Mouse (Mus musculus) cerebellum, adult 2 months (tissue): ENCODE measurements around the gene Rps2. TPM values are rescaled to one million over a fixed set of nuclear protein-coding genes. Genes with fewer than 3 reads are reported as not detected.

Experiments used
- DNase-seq, 2 experiments: peaks; one replicate each; pipeline ENCODE4 v3.0.0; 2021
- H3K27ac ChIP-seq: fragments of 200-500 bp; 2 replicates; pipeline ENCODE4 v1.5.1; 2012; ENCODE audit warnings: low read length, control low read depth, inconsistent platforms; ENCODE audit not compliant: insufficient read depth
- H3K27me3 ChIP-seq: fragments of 200-500 bp; 2 replicates; pipeline ENCODE4 v1.6.1; 2012; ENCODE audit warnings: inconsistent platforms, mild to moderate bottlenecking, low read length, moderate library complexity; ENCODE audit not compliant: control insufficient read depth, insufficient read depth
- H3K4me1 ChIP-seq: fragments of 200-500 bp; 2 replicates; pipeline ENCODE4 v1.6.1; 2011; ENCODE audit warnings: low read length; ENCODE audit not compliant: control insufficient read depth, insufficient read depth
- H3K4me3 ChIP-seq: fragments of 200-500 bp; replicated peaks from 2 replicates; pipeline ENCODE3; 2011; ENCODE audit warnings: mild to moderate bottlenecking, low read depth, low read length, control low read depth; ENCODE audit not compliant: insufficient read depth
- CTCF ChIP-seq: fragments of 200-500 bp; IDR thresholded peaks from 2 replicates; pipeline ENCODE4 v1.5.1; 2011; ENCODE audit warnings: low read depth, mild to moderate bottlenecking, control low read depth, low read length, moderate library complexity, borderline replicate concordance; ENCODE audit not compliant: insufficient read depth
- POLR2A ChIP-seq: fragments of 200-500 bp; IDR thresholded peaks from 2 replicates; pipeline ENCODE4 v1.6.1; 2011; ENCODE audit warnings: low read length, control low read depth, borderline replicate concordance; ENCODE audit not compliant: insufficient read depth
- WGBS: fragments of 180-500 bp; shearing (Covaris S2); methylation state at CpG from one replicate; pipeline ENCODE4 v1.1.7; 2018; 5-methylcytosine and 5-hydroxymethylcytosine counted together
- polyA plus RNA-seq: library from polyadenylated mRNA; depleted of rRNA; stranded (reverse); fragments of >200 nt; gene quantifications from 2 replicates; pipeline ENCODE4 v1.2.3, GENCODE M21; 2012

Gene Rps2
- polyA plus RNA-seq, 1 experiment = 621 TPM

DNA sequence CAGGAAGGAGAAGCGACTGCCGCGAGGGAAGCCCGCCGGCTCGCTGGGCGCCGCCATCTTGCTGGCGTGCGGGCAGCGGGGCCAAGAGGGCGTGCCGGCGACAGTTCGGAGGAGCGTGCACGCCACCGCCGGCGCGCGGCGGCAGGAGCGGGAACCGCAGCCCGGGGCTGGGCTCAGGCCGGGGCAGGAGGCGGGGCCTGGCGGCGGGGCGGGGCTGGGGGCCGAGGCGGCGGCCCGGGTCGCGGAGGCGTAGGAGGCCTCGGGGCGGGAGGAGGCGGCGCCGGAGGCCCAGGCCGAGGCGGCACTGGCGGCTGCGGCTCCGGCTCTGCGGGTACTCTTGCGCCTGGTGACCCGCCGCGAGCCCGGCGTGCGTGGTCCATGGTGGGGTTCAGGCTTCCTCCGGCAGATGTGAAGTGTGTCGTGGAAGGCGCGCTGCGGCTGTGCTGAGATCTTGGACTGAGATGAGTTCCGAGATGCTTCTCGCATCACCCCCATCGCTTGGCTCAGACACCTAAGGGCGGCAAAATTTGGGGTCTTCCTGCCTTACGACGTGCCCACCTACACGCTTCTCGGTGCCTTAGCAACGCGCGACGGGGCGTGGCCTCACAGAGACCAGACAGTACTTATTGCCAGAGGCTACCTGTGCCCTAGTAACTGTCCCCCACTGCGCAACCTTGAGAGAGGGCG, 21.8 kb upstream of the Rps2 start, which contains the start of the genes Gfer and Noxo1:
Gene Gfer (minus strand): TSS at position 146 of the 687 bp plus-strand sequence.
Gene Noxo1 (plus strand): TSS at position 224 of the 687 bp plus-strand sequence.
- under 1% methylated on average over 71 of the region's 76 CpGs for WGBS
- DNase-seq = peak; percentile 87 to 90
- Histone ChIP-seq H3K27ac (peak within 1 kb of the TSS; percentile 64), H3K4me3 (peak within 1 kb of the TSS; percentile 67), H3K27me3 (no peaks in the 10 kb centered on the region), H3K4me1 (no peaks in the 10 kb centered on the region)
- TF ChIP-seq CTCF (0 out of 2 replicates have a peak, but pooled peaks have one; percentile 11), POLR2A (no peak; the same call in 1 of the 2 replicates)

- H3K4me3 ChIP-seq = no peak overlapping the region
- no peaks in the 10 kb centered on the region for H3K4me1 ChIP-seq
- no peak for TF ChIP-seq CTCF
- no peak for TF ChIP-seq POLR2A
- no peak overlapping the region for H3K27ac ChIP-seq
- WGBS = 23% methylated on average over 5 of the region's 5 CpGs
- no peak for DNase-seq
- no peaks in the 10 kb centered on the region for H3K27me3 ChIP-seq
Observed at GRCm38 (mm10) chr17:24697985-24698384, 19.9 kb upstream of the Rps2 start.

- no peak for DNase-seq
- H3K4me1 ChIP-seq = no peaks in the 10 kb centered on the region
- H3K4me3 ChIP-seq = no peak overlapping the region
- TF ChIP-seq POLR2A (no peak), CTCF (no peak)
- H3K27ac ChIP-seq = no peak overlapping the region
- 64% methylated on average over 9 of the region's 9 CpGs for WGBS
- no peaks in the 10 kb centered on the region for H3K27me3 ChIP-seq
Observed at GRCm38 (mm10) chr17:24698715-24699114, 19.2 kb upstream of the Rps2 start.

DNA sequence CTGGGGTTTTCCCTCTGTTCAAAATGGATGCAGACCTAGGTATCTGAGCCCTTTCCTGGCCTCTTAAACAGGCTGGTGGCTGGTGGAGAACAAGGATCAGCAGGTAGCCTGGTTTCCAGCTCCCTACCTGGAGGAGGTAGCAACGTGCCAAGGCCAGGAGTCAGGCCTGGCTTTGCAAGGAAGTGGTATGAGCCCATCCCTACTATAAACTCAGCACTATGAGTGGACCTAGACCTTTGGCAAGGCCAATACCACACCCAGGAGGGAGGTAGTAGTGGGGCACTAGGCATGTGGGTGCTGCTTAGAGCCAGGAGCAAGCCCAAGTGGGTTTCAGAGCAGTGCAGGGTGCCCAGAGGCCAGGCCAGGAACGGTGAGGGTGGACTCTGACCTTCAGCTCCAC, 18.4 kb upstream of the Rps2 start:
- no peaks in the 10 kb centered on the region for H3K4me1 ChIP-seq
- H3K27me3 ChIP-seq = no peaks in the 10 kb centered on the region
- no peak overlapping the region for H3K27ac ChIP-seq
- TF ChIP-seq POLR2A = no peak
- TF ChIP-seq CTCF = no peak
- 74% methylated on average over 2 of the region's 2 CpGs for WGBS
- no peak overlapping the region for H3K4me3 ChIP-seq
- no peak for DNase-seq

GRCm38 (mm10) chr17:24701251-24701650, 16.7 kb upstream of the Rps2 start:
- Histone ChIP-seq H3K4me3 (no peak overlapping the region), H3K27ac (no peak overlapping the region), H3K27me3 (no peaks in the 10 kb centered on the region), H3K4me1 (no peaks in the 10 kb centered on the region)
- TF ChIP-seq POLR2A (no peak), CTCF (no peak)
- 89% methylated on average over 9 of the region's 9 CpGs for WGBS
- no peak for DNase-seq

- Histone ChIP-seq H3K4me1 (no peaks in the 10 kb centered on the region), H3K27me3 (no peaks in the 10 kb centered on the region), H3K4me3 (no peak overlapping the region), H3K27ac (no peak overlapping the region)
- no peak for DNase-seq
- whole genome bisulfite sequencing = 96% methylated on average over 3 of the region's 3 CpGs
- TF ChIP-seq CTCF = no peak
Observed at GRCm38 (mm10) chr17:24705821-24706220, 12.1 kb upstream of the Rps2 start.

- TF ChIP-seq CTCF (no peak), POLR2A (peak; percentile 95)
- Histone ChIP-seq H3K27me3 (no peaks in the 10 kb centered on the region), H3K4me1 (no peaks in the 10 kb centered on the region), H3K4me3 (peak within 1 kb of the TSS; percentile 82), H3K27ac (peak within 1 kb of the TSS; percentile 26; the same call in 1 of the 2 replicates)
- WGBS = 3% methylated on average over 32 of the region's 32 CpGs
- DNase-seq = peak; percentile 94 to 95
Observed at GRCm38 (mm10) chr17:24706982-24707800, 10.7 kb upstream of the Rps2 start, which contains the start of gene Tbl3. Gene Tbl3 (minus strand): TSS chr17:24707660.
